Mouse (Mus musculus) kidney, embryonic 14.5 days (tissue): ENCODE measurements around the gene Hikeshi. TPM values are rescaled to one million over a fixed set of nuclear protein-coding genes. Genes with fewer than 3 reads are reported as not detected.
A peak's percentile ranks its signal among the peaks of the same experiment; 100 is the strongest.

Experiments used
- ATAC-seq: fragments of 200-750 bp; cut with Nextera tagmentation; 2 replicates; pipeline ENCODE4 v1.8.0; 2017; ENCODE audit warnings: moderate number of reproducible peaks, mild to moderate bottlenecking, moderate TSS enrichment, moderate library complexity; ENCODE audit not compliant: low FRiP score, low TSS enrichment
- H3K27ac ChIP-seq: fragments of 300-500 bp; sonication (generic); 2 replicates; pipeline ENCODE4 v1.5.1; 2014; ENCODE audit warnings: low read depth, mild to moderate bottlenecking, low read length, moderate library complexity, mixed read lengths
- H3K27me3 ChIP-seq: fragments of 300-500 bp; sonication (generic); 2 replicates; pipeline ENCODE4 v1.6.1; 2014; ENCODE audit warnings: mild to moderate bottlenecking, low read length; ENCODE audit not compliant: control insufficient read depth, insufficient read depth
- H3K36me3 ChIP-seq: fragments of 300-500 bp; sonication (generic); 2 replicates; pipeline ENCODE4 v1.6.1; 2014; ENCODE audit warnings: low read length, mixed read lengths; ENCODE audit not compliant: control insufficient read depth, insufficient read depth
- H3K4me1 ChIP-seq: fragments of 300-500 bp; sonication (generic); 2 replicates; pipeline ENCODE4 v1.6.1; 2014; ENCODE audit warnings: low read length, mixed read lengths; ENCODE audit not compliant: control insufficient read depth, insufficient read depth
- H3K4me2 ChIP-seq: fragments of 300-500 bp; sonication (generic); replicated peaks from 2 replicates; pipeline ENCODE4 v1.6.1; 2014; ENCODE audit warnings: low read depth, mild to moderate bottlenecking, low read length
- H3K4me3 ChIP-seq: fragments of 300-500 bp; sonication (generic); 2 replicates; pipeline ENCODE4 v1.5.1; 2014; ENCODE audit warnings: mild to moderate bottlenecking, low read length
- H3K9ac ChIP-seq: fragments of 300-500 bp; sonication (generic); 2 replicates; pipeline ENCODE4 v1.6.1; 2014; ENCODE audit warnings: low read depth, mild to moderate bottlenecking, low read length, moderate library complexity
- H3K9me3 ChIP-seq: fragments of 300-500 bp; sonication (generic); 2 replicates; pipeline ENCODE4 v1.6.1; 2016; ENCODE audit warnings: low read length; ENCODE audit not compliant: control insufficient read depth
- whole genome bisulfite sequencing: fragments of 180-500 bp; shearing (Covaris S2); extraction: QIAGEN DNeasy Blood & Tissue Kit; methylation state at CpG from one replicate; pipeline ENCODE4 v1.1.7; 2014; 5-methylcytosine and 5-hydroxymethylcytosine counted together
- polyA plus RNA-seq: library from polyadenylated mRNA; unstranded; fragments of >200 nt; fragmentation: Nextera tagmentation; extraction: Ambion mirVana; gene quantifications from 2 replicates; pipeline ENCODE4 v1.2.1, GENCODE M21; 2014

The Hikeshi gene
- polyA plus RNA-seq, 1 experiment from 2014 or later: 144 TPM

GRCm38 (mm10) chr7:89975571-89975970, 34.6 kb upstream of the Hikeshi start:
- 95% methylated on average over 1 of the region's 1 CpGs for WGBS
- H3K27me3 ChIP-seq: no peaks in the 10 kb centered on the region
- no peak overlapping the region for H3K27ac ChIP-seq
- H3K9me3 ChIP-seq: no peaks in the 10 kb centered on the region
- H3K4me2 ChIP-seq: no peak overlapping the region
- no peak overlapping the region for H3K9ac ChIP-seq
- no peak overlapping the region for H3K4me3 ChIP-seq
- H3K4me1 ChIP-seq: peaks cover 9% of the 10 kb centered on the region; the same call in 1 of the 2 replicates
- H3K36me3 ChIP-seq: peaks cover 46% of the 10 kb centered on the region
- ATAC-seq: no peak

- H3K36me3 ChIP-seq: peaks cover 76% of the 10 kb centered on the region
- H3K4me3 ChIP-seq: no peak overlapping the region
- no peak overlapping the region for H3K4me2 ChIP-seq
- no peak for ATAC-seq
- no peak overlapping the region for H3K9ac ChIP-seq
- no peaks in the 10 kb centered on the region for H3K4me1 ChIP-seq
- H3K27ac ChIP-seq: no peak overlapping the region
- no peaks in the 10 kb centered on the region for H3K27me3 ChIP-seq
- WGBS: 77% methylated on average over 2 of the region's 2 CpGs
- no peaks in the 10 kb centered on the region for H3K9me3 ChIP-seq
These were observed 26.2 kb upstream of the Hikeshi start for GRCm38 (mm10) chr7:89967235-89967634.

- no peak overlapping the region for H3K4me2 ChIP-seq
- peaks cover 75% of the 10 kb centered on the region for H3K36me3 ChIP-seq
- no peak for ATAC-seq
- H3K27ac ChIP-seq: no peak overlapping the region
- H3K9ac ChIP-seq: no peak overlapping the region
- no peaks in the 10 kb centered on the region for H3K27me3 ChIP-seq
- WGBS: 82% methylated on average over 1 of the region's 1 CpGs
- H3K4me1 ChIP-seq: no peaks in the 10 kb centered on the region
- H3K4me3 ChIP-seq: no peak overlapping the region
- no peaks in the 10 kb centered on the region for H3K9me3 ChIP-seq
These were observed 25.8 kb upstream of the Hikeshi start for GRCm38 (mm10) chr7:89966771-89967170.

- Histone ChIP-seq H3K9ac (no peak overlapping the region), H3K9me3 (no peaks in the 10 kb centered on the region), H3K27ac (no peak overlapping the region), H3K27me3 (no peaks in the 10 kb centered on the region), H3K4me3 (no peak overlapping the region), H3K36me3 (peaks cover 76% of the 10 kb centered on the region), H3K4me1 (no peaks in the 10 kb centered on the region), H3K4me2 (no peak overlapping the region)
- no peak for ATAC-seq
These were observed 22.1 kb upstream of the Hikeshi start for GRCm38 (mm10) chr7:89963135-89963534.

GRCm38 (mm10) chr7:89957300-89957699, 16.3 kb upstream of the Hikeshi start:
- H3K4me2 ChIP-seq: no peak overlapping the region
- WGBS: 48% methylated on average over 5 of the region's 5 CpGs
- H3K9me3 ChIP-seq: no peaks in the 10 kb centered on the region
- no peak overlapping the region for H3K4me3 ChIP-seq
- H3K27ac ChIP-seq: no peak overlapping the region
- H3K4me1 ChIP-seq: no peaks in the 10 kb centered on the region
- H3K9ac ChIP-seq: no peak overlapping the region
- peaks cover 66% of the 10 kb centered on the region for H3K36me3 ChIP-seq
- no peaks in the 10 kb centered on the region for H3K27me3 ChIP-seq
- no peak for ATAC-seq

GRCm38 (mm10) chr7:89954261-89954660, 13.3 kb upstream of the Hikeshi start:
- WGBS: 89% methylated on average over 5 of the region's 5 CpGs
- no peaks in the 10 kb centered on the region for H3K27me3 ChIP-seq
- H3K27ac ChIP-seq: no peak overlapping the region
- no peak overlapping the region for H3K4me2 ChIP-seq
- no peaks in the 10 kb centered on the region for H3K4me1 ChIP-seq
- ATAC-seq: no peak
- no peak overlapping the region for H3K4me3 ChIP-seq
- no peak overlapping the region for H3K9ac ChIP-seq
- peaks cover 41% of the 10 kb centered on the region for H3K36me3 ChIP-seq
- no peaks in the 10 kb centered on the region for H3K9me3 ChIP-seq

- no peak for ATAC-seq
- no peaks in the 10 kb centered on the region for H3K27me3 ChIP-seq
- H3K9me3 ChIP-seq: no peaks in the 10 kb centered on the region
- H3K4me3 ChIP-seq: no peak overlapping the region
- H3K36me3 ChIP-seq: peaks cover 4% of the 10 kb centered on the region; the same call in 1 of the 2 replicates
- H3K9ac ChIP-seq: no peak overlapping the region
- no peak overlapping the region for H3K4me2 ChIP-seq
- 79% methylated on average over 4 of the region's 4 CpGs for WGBS
- no peak overlapping the region for H3K27ac ChIP-seq
- H3K4me1 ChIP-seq: no peaks in the 10 kb centered on the region
These were observed 8.4 kb upstream of the Hikeshi start for GRCm38 (mm10) chr7:89949403-89949802.

- Histone ChIP-seq H3K4me1 (no peaks in the 10 kb centered on the region), H3K4me2 (no peak overlapping the region), H3K9me3 (no peaks in the 10 kb centered on the region), H3K4me3 (no peak overlapping the region), H3K27ac (no peak overlapping the region), H3K27me3 (no peaks in the 10 kb centered on the region), H3K9ac (no peak overlapping the region), H3K36me3 (no peaks in the 10 kb centered on the region)
- 91% methylated on average over 7 of the region's 7 CpGs for WGBS
- ATAC-seq: no peak
These were observed 7.0 kb upstream of the Hikeshi start for GRCm38 (mm10) chr7:89948026-89948425.

- Histone ChIP-seq H3K4me2 (peak overlapping the region; percentile 65), H3K9ac (peak overlapping the region; percentile 78; the same call in 1 of the 2 replicates), H3K9me3 (no peaks in the 10 kb centered on the region), H3K4me3 (peak overlapping the region; percentile 90), H3K4me1 (peaks cover 8% of the 10 kb centered on the region), H3K27ac (no peak overlapping the region), H3K36me3 (peaks cover 2% of the 10 kb centered on the region; the same call in 1 of the 2 replicates), H3K27me3 (no peaks in the 10 kb centered on the region)
- 57% methylated on average over 15 of the region's 15 CpGs for WGBS
- ATAC-seq: no peak
These were observed 1.3 kb downstream of the Hikeshi start for GRCm38 (mm10) chr7:89939497-89940353.
